Mouse (Mus musculus): ENCODE data around the gene Gsg1l2. TPM values are rescaled to one million over a fixed set of nuclear protein-coding genes. Genes with fewer than 3 reads are reported as not detected.

Gsg1l2 gene
- polyA plus RNA-seq (2017; shearing (Covaris generic)): not detected

DNA sequence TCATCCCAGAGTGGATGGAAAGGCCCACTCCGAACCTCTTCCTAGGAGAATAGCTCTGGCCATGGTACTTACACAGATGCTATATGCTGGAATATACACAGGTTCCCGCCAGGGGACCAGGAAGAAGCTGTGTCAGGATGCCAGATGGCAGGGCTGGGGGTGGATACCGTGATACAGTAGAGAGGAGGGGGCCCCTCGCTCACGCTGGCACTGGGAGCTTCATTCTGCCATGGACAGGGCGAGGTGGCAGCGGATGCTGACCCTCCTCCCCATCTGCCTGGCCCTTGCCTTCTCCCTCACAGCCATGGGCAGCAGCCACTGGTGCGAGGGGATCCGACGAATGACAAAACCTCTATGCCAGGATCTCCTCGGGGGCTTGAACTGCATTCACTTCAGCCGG lies at the start of gene Gsg1l2:
Gsg1l2 (plus strand) TSS at position 230 of the 400 bp plus-strand sequence.
- ATAC-seq: no peak

DNA sequence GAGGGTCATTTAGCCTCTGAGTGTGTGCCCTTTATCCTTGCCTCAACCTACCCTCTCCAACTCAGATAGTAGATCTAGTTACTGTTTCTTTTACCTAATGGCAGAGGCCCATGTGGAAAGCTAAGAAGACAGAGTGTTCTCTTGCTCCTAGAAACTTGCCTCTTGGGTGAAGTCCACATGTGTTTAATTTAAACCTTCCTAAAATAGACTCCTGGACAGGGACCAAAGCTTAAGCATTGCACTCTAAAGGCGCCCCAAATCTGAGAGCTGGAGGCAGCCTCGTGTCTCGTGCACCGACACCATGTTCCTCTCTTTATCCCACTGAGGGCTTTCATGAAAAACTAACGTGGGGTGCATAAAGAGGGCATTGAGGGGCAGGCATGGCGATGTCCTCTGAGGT lies 47.3 kb upstream of the Gsg1l2 start:
- ATAC-seq: no peak

DNA sequence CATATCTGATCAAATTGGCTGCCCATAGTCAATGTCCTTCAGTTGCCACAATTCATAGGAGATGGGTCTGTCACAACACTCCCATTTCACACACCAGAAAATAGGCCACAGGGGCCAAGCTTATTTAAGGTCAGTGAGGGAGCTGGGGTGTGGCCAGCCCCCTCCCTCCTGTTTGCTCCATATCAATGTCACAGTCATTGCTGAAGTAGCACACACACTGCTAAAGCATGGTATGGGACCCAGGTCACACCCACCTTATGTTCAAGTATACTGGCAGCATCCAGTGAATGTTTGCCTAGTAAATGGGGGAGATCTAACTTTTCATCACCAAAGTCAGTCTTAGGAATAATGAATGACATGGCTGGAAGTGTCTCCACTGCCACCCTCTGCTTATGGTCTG lies 45.7 kb upstream of the Gsg1l2 start:
- no peak for ATAC-seq

DNA sequence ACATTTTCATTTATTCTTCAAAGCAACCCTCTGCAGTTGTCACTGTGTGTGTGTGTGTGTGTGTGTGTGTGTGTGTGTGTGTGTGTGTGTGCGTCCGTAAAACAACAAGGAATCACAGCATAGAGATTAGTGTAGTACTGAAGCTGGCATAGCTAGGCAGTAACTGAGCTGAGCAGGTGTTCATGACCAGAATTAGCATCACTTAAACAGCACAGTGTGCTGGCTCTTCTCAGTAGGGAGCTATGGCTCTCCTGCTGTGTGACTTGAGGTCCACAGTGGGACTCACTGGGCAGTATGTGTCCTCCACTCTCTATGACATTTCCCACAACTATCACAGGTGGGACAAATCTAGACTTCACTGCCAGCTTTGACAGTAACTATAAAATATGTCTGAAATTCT lies 43.4 kb upstream of the Gsg1l2 start:
- ATAC-seq: no peak

DNA sequence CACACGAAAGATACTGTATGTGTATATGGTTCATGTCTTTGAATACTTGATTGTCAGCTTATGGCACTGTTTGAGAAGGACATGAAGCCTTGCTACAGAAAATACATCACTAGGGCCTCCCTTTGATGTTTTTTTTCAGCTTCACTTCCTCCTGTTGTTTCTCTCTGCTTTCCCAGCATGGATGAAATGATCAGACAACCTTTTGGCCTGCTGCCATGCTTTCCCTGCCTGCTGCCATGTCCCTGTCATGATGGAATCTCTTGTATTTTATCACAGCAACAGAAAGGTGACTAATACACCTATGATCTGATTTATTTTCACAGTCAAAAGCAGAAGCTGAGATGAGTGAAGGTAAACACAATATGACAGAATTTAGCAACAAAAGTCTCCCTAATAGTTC lies 40.7 kb upstream of the Gsg1l2 start:
- ATAC-seq: no peak

DNA sequence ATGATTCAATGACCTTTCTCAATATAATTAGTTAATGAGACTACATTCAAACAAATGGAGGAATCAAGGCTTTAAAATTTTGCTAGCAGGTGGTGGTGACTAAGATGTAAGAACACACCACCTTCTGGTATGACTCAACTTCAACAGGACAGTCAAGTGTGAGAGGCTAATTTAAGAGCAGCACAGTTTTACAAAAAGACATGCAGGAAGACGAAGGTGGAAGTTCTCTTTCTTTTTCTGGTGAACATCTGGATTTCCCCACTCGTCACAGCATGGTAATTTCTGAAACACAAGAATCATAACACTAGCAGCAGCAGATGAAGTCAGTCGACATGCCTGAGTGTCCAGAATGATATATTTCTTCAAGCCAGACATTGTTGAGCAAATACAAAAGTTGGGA lies 39.8 kb upstream of the Gsg1l2 start:
- ATAC-seq: no peak

DNA sequence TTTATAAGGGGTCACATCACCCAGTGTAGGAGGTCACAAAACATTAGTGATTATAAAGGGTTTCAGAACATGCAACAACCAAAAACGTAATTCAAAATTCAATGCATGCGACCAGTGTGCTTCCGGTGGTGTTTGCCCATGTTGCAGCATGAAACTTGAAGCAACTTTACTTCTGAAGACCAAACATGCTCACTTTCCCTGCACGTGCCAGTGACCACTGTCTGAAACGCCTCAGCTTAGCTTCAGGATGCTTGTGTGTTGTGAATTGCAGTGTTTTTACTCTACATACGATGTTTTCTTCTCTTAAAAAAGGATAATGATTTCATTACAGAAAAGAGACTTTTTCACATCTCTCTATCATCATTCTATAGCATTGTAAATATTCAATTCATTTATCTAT lies 36.1 kb upstream of the Gsg1l2 start:
- no peak for ATAC-seq

DNA sequence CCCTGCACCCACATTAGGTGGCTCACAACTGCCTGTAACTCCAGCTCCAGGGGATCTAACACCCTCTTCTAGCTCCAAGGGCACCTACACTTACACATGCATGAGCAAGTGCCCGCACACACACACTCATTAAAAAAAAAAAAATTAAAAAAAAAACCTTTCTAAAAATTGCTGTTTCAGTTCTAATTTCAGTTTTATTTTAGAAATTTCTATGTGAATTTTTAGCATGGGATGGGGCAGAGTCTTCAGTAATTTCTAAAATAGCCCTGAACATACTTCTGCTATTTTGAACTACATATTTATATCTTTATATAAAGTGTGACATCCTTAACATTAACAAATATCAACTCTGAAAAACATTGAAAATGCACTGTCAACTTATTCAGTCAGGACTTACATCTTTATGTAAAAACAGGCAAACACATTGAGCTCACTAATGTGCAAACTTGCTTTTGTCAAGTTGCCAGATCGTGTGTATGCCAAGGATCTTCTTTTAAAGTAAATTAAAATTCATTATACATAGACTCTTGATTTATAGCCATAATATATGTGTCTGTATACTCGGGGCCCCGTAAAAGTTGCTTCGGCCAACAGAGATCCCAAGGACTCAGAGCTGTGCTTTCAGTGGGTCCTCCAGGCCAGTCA lies 35.4 kb upstream of the Gsg1l2 start:
- no peak for ATAC-seq

DNA sequence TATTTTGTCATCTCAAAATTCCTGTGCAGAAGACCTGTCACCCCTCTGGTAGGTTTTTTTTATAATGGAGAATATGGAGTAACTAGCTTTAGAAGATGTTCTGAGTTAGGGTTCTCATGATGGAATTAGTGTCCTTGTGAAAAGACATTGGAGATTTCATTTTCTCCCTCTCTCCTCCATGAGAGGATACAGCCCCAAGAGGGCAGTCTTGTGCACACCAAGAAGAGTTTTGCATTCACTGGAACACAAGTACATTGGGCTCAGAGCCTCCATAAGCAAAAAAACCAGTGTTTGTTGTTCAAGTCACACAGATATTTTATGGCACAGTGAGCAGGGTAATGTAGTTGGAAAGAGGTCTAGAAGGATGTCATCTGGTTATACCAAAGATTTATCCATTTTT lies 32.8 kb upstream of the Gsg1l2 start:
- no peak for ATAC-seq

DNA sequence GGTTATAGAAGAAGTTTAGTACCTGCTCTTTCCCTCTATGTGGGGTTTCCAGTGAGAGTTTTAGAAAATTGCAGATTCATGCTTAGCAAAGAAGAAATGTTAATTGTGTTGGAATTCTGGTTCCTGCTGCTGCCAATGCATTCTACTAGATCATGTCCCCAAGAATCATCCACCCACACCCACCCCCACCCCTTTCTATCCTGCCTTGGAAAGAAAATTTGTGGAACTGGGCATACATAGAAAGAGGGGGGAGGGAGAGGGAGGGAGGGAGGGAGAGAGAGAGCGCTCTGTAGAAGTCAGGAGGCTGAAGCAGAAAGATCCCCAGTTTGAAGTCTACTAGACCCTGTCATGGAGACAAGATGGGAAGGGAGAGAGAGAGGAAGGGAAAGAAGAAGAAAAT lies 18.1 kb upstream of the Gsg1l2 start:
- no peak for ATAC-seq

DNA sequence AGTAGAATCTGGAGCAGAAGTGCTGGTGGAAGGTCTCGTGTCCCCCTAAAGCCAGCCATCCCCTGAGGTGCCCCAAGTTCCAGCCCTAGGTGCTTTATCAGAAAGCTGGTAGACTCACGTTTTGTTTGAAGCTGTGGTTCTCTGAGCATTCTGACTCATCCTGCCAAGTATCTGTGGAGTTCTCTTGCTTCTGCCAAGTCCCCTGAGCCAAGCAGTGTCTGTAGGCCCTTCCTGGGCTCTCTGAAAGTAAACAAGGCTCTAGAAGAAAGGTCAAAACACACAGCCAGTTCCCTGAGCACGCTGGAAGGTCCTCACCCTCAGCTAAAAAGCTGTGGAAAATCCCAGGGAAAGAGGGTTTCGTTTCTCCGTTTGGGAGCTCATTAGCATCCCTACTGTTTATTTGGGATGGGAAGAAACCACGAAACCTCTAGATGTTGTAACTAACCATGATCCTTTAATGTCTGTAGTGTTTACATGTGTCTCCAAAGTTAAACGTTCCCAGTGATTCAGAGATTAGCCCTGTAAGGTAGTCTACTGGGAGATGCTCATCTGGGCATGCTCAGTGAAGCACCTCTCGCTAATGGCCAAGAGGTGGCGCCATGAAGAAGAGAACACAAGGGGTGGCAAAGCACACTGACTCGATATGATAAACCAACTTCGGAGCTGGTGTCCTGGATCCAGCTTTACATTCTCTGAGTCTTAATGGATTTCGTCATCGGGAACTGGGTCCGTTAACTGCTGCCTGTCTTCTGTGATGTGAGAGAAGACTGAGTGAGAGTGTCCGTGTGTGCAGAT lies 16.8 kb upstream of the Gsg1l2 start:
- ATAC-seq: no peak

DNA sequence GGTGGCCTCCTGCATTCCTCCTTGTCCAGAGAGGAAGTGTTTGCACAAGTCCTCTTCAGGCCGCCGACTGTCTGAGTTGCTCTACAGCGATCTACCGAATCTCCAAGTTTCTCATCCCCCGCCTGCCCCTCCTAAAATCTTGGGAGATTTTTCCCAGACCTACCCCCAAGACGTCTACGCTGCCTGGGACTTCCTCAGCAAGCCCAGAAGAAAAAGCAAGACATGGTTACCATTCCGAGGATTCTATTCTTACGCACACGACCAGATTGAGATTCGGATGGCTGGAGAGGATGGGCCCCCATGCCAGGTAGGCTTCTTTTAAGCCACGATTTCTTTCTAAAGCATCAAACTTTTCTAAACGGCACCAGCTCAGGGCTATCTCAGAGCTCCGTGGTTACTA lies 3.4 kb upstream of the Gsg1l2 start, which contains the start of gene Glp2r:
Glp2r (minus strand) TSS at position 101 of the 400 bp plus-strand sequence.
- no peak for ATAC-seq

DNA sequence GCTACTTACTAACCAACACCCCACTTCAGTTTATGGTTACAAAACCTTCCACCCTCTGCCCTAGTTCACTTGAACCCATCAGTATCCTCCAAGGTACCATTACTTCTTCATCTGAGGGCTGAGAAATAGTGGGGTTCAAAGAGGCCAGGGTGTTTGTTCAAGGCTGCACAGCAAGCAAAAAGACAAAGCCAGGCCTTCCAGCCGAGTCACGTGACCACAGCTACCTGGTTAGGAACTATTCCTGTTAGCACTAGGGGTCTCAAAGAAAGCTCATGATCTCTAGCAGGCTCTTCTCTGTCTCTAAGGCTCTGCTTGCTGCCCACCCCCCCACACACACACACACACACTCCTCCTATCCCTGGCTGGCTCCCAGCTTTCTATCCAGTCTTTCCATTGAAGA lies 2.7 kb upstream of the Gsg1l2 start:
- ATAC-seq: no peak

DNA sequence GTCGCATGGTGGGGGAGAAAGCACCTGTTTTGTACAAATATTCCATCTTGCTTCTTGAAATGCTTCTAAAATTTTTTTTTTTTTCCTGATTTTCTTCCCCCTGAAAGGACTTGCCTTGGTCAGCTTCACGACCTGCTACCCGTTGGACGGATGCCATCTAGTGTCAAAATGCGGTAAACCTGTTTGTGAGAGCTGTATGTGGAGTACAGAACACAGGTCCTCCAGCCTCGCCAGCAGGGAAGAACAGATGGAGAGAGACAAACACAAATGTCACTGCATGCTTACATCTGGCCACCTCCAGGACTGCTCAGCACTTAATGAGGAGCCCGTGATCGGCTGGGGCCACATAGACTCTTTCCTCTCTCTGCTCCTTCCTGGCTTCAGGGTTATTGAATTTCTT lies 1.8 kb upstream of the Gsg1l2 start:
- ATAC-seq: no peak

DNA sequence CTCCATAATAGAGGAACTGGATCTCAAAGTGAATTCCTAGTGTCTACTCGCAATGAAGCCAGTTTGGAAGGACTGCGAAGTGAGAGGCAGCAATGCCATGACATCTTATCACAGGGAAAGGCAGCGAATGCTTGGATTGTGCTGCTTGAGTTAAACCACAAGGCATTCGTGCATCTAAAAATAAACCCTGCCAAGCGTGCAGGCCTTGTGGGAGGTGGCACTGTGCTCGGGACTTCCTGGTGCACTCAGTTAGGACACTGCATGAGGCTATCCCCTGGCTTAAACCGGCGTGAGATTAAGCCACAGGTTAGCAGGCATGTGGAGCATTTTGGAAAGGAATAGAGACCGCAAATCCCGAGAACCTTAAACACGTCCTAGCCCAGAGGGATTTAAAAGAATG lies 15.8 kb downstream of the Gsg1l2 start:
- no peak for ATAC-seq

DNA sequence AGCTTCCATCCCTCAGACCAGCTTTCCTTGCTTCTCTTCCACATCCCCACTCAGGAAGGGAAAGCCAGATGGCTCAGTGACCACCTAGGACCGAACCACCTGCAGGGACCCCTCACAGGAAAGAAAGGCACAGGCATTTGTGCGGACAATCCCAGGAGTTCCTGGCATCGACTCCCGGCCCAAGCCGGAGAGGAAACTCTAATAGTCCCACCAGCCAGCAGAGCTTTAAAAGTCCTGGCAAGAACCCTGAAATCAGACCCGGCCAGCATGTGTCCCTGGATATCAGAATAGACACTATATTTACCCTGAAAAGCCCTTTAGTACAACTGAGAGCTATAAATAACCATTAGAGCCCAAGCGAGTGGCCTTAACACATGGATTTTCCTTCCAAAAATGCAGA lies 23.5 kb downstream of the Gsg1l2 start, which contains the start of gene Dhrs7c:
Dhrs7c (plus strand) TSS at position 257 of the 400 bp plus-strand sequence.
- no peak for ATAC-seq

DNA sequence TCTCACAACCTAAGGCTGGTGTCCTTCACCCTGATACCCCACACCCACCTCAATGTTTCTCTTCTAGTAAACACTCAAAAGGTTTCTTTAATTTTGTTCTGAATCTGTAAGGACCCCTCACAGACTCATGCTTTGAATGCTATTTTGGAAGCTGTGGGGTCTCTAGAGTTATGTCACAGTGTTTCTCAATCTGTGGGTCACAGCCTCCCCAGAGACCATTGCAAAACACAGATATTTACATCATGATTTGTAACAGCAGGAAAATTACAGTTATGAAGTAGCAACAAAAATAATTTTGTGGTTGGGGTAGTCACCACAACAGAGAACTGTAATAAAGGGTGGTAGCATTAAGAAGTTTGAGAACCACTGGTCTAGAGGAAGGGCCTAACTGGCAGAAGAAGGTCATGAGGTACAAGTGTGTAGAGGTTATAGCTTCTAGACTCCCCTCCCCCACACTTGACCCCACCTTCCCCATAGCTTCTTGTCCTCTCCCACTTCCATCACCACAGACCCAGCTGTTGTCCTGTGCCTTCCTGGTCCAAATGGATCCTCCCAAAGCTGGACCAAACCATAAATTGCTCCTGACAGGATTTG lies 25.8 kb downstream of the Gsg1l2 start:
- no peak for ATAC-seq

DNA sequence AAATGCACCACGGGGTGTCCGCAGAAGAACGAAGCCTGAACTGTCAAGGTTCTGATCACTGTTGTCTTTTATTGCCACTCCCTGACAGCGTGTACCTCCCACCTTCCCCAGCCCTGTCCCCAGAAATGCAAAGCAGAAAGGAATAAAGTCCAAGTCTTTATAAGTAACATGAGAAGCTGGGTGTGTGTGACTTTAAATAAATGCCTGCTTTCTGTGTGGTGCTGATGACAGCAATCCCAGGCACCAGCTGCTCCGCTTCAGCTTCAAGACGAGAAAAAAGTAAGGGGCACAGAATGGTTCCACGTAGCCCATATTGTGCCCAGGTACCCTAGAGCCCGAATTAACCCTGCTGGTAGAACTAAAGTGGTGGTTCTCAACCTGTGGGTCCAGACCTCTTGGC lies 26.8 kb downstream of the Gsg1l2 start:
- ATAC-seq: no peak

DNA sequence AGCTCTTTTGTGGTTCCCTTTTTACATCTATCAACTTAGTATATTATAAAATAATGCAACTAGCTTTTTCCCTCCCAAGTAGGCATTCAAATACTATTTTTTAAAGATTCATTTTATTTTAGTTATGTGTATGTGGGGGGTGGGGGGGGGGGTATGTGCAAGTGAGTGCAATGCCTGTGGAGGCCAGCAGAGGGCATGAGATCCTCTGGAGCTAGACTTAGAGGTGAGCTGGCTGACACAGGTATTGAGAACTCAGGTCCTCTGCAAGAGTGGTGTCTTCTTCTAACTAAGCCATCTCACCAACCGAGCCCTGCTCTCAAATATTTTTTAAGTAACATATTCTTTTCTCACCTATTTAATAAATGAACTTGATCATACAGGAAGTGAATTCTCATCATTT lies 31.1 kb downstream of the Gsg1l2 start:
- no peak for ATAC-seq

DNA sequence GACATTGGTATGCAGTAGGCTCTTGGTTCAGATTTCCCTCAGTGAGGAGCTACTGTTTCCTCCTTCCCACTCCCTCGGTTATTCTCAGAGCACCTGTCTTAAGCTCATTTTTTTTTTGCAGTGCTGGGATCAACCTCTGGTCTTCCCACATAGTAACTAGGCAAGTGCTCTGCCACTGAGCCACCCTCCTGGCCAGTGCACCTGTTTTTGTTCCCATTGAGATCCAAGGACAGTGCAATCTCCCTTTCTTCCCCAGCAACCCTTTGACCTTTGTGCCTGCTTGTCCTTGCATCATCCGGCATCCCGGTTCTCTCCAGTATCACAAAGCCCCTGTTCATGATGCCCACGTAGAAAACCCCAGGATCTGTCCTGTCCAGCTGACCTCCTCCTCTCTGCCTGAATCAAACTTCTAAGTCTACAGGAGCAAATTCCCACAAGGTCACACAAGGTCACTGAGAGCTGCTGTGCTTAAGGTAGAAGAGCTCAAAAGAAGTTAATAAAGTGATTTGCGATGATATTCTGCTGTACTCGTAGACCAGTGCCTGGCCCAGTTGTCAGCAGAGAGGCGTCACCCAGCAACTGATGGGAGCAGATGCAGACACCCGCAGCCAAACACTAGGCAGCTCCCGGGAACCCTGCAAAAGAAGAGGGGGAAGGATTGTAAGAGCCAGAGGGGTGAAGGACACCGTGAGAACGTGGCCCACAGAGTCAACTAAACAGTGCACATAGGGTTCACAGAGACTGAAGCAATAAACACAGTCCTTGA lies 32.6 kb downstream of the Gsg1l2 start:
- ATAC-seq: no peak

DNA sequence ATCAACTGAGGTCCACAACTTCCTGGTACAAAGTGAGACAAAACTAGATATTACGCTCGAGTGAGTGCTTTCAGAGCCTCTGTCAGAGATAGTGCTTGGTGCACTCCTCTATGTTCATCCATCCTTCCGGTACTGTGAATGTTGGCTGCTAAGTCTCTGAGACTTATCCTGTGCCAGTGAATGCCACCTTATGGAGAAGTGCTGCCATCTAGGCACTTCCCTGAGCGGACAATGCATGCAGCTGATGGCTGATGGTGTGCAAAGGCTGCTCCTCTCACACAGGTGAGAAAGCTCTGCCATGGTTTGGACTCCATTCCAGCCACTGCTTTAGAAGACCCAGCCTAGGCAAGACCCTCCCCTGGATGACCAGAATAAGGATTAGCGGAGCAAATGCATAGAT lies 33.6 kb downstream of the Gsg1l2 start:
- ATAC-seq: no peak

DNA sequence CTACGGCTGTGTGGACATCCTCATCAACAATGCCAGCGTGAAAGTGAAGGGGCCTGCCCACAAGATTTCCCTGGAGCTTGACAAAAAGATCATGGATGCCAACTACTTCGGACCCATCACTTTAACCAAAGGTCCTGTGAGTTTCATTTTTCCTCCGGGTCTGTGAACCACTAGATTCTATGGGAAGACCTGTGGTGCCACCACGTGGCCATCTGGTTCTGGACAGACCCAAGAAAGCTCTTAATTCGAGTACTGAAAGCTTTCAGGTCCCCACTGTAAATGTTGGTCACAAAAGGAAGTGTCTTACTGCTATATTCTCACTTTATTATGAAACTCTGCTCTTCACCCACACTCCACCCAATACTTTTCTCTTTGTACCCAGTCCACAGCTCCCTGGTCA lies 37.1 kb downstream of the Gsg1l2 start:
- no peak for ATAC-seq

DNA sequence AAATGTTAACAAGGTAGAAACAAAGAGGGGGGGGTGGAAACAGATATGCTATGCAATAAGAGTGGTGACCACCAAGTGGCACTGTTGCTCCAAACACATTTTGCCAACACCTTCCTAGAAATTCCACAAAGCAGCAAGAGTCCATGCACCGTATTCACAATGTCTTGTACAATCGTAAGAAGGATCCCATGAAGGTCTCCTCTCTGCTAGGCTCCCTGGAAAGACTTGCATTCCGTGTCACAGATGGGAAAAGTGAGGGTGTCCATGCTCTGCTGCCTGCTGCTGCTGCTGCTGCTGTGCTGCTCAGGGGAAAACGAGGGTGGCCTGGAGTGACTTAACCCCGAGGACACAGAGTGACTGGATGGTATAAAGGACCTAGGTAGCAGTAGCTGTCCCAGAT lies 45.2 kb downstream of the Gsg1l2 start:
- no peak for ATAC-seq
